Mouse (Mus musculus) spleen, adult 2 months (tissue): Measurements from ENCODE around the gene Rccd1.

Source experiments
- CTCF ChIP-seq: fragments of 200-500 bp; IDR thresholded peaks from 2 replicates; pipeline ENCODE4 v1.5.1; 2011; ENCODE audit warnings: mild to moderate bottlenecking, inconsistent platforms; ENCODE audit not compliant: insufficient read depth, insufficient read length, insufficient replicate concordance; ENCODE audit errors: extremely low read depth
- POLR2A ChIP-seq: fragments of 200-500 bp; IDR thresholded peaks from 2 replicates; pipeline ENCODE4 v1.6.1; 2011; ENCODE audit warnings: low read depth, low read length, inconsistent platforms

- TF ChIP-seq CTCF = no peak
- TF ChIP-seq POLR2A = no peak
Measured at GRCm38 (mm10) chr7:80287736-80288135, 36.5 kb downstream of the Rccd1 start.
